Mouse (Mus musculus) ES-Bruce4 (cell line): ENCODE data around the gene Fshb.

Experiments
- CTCF ChIP-seq: IDR thresholded peaks from one replicate; pipeline ENCODE4 v1.8.1; 2011; ENCODE audit warnings: low read depth, low read length
- EP300 ChIP-seq: IDR thresholded peaks from 2 replicates; pipeline ENCODE4 v1.6.1; 2011; ENCODE audit warnings: low read depth, low read length; ENCODE audit not compliant: insufficient read depth
- POLR2A ChIP-seq: IDR thresholded peaks from one replicate; pipeline ENCODE4 v1.8.1; 2011; ENCODE audit warnings: low read length; ENCODE audit not compliant: insufficient read depth

- no peak for TF ChIP-seq CTCF
- TF ChIP-seq POLR2A = no peak
- no peak for TF ChIP-seq EP300
Measured at GRCm38 (mm10) chr2:107084256-107084655, 24.8 kb upstream of the Fshb start.
